Mouse (Mus musculus): ENCODE results near the gene Per2. TPM values are rescaled to one million over a fixed set of nuclear protein-coding genes. Genes with fewer than 3 reads are reported as not detected.

Per2 gene
- polyA plus RNA-seq, 1 experiment from 2014 or later = 8.3 TPM

- WGBS = 86% methylated on average over 5 of the region's 5 CpGs
- Histone ChIP-seq H3K27ac (ENCODE audit: low read depth) (no peak overlapping the region), H3K9ac (no peak overlapping the region), H3K4me2 (no peak overlapping the region), H3K4me3 (ENCODE audit: low read depth, low read length) (no peak overlapping the region), H3K27me3 (ENCODE audit: insufficient read depth, low read length) (no peaks in the 10 kb centered on the region), H3K9me3 (ENCODE audit: low read depth, low read length) (no peaks in the 10 kb centered on the region), H3K36me3 (ENCODE audit: insufficient read depth) (peaks cover 74% of the 10 kb centered on the region), H3K4me1 (ENCODE audit: insufficient read depth) (no peaks in the 10 kb centered on the region)
- DNase-seq (no peak), ATAC-seq (ENCODE audit: insufficient read depth) (no peak)
- TF ChIP-seq CTCF (IDR thresholded peaks at IDR 0.05; ENCODE audit: low read depth) = no peak
Measured at GRCm38 (mm10) chr1:91390369-91390768, 68.8 kb downstream of the Per2 start.

- TF ChIP-seq CTCF (IDR thresholded peaks at IDR 0.05; ENCODE audit: low read depth) = no peak
- ATAC-seq (ENCODE audit: insufficient read depth) = no peak
- no peaks in the 10 kb centered on the region for H3K4me1 ChIP-seq (ENCODE audit: insufficient read depth)
- no peak for DNase-seq
- 93% methylated on average over 4 of the region's 4 CpGs for WGBS
- H3K4me2 ChIP-seq = no peak overlapping the region
- no peaks in the 10 kb centered on the region for H3K27me3 ChIP-seq (ENCODE audit: insufficient read depth, low read length)
- H3K36me3 ChIP-seq (ENCODE audit: insufficient read depth) = peaks cover 94% of the 10 kb centered on the region
- H3K27ac ChIP-seq (ENCODE audit: low read depth) = no peak overlapping the region
- no peak overlapping the region for H3K9ac ChIP-seq
- no peak overlapping the region for H3K4me3 ChIP-seq (ENCODE audit: low read depth, low read length)
- no peaks in the 10 kb centered on the region for H3K9me3 ChIP-seq (ENCODE audit: low read depth, low read length)
Measured at GRCm38 (mm10) chr1:91381091-91381471, 78.0 kb downstream of the Per2 start.

GRCm38 (mm10) chr1:91380453-91381090, 78.6 kb downstream of the Per2 start:
- no peak overlapping the region for H3K4me2 ChIP-seq
- no peaks in the 10 kb centered on the region for H3K4me1 ChIP-seq (ENCODE audit: insufficient read depth)
- H3K9me3 ChIP-seq (ENCODE audit: low read depth, low read length) = no peaks in the 10 kb centered on the region
- H3K9ac ChIP-seq = no peak overlapping the region
- ATAC-seq (ENCODE audit: insufficient read depth) (peak; percentile 55), DNase-seq (peak; percentile 93)
- no peaks in the 10 kb centered on the region for H3K27me3 ChIP-seq (ENCODE audit: insufficient read depth, low read length)
- peak; percentile 90 for TF ChIP-seq CTCF (IDR thresholded peaks at IDR 0.05; ENCODE audit: low read depth)
- no peak overlapping the region for H3K4me3 ChIP-seq (ENCODE audit: low read depth, low read length)
- WGBS = 50% methylated on average over 7 of the region's 7 CpGs
- H3K27ac ChIP-seq (ENCODE audit: low read depth) = no peak overlapping the region
- H3K36me3 ChIP-seq (ENCODE audit: insufficient read depth) = peaks cover 95% of the 10 kb centered on the region

GRCm38 (mm10) chr1:91373414-91373835, 85.7 kb downstream of the Per2 start:
- peaks cover 87% of the 10 kb centered on the region for H3K36me3 ChIP-seq (ENCODE audit: insufficient read depth)
- H3K9me3 ChIP-seq (ENCODE audit: low read depth, low read length) = no peaks in the 10 kb centered on the region
- no peak overlapping the region for H3K27ac ChIP-seq (ENCODE audit: low read depth)
- no peaks in the 10 kb centered on the region for H3K4me1 ChIP-seq (ENCODE audit: insufficient read depth)
- no peak for DNase-seq
- H3K9ac ChIP-seq = no peak overlapping the region
- H3K27me3 ChIP-seq (ENCODE audit: insufficient read depth, low read length) = no peaks in the 10 kb centered on the region
- no peak overlapping the region for H3K4me2 ChIP-seq
- ATAC-seq (ENCODE audit: insufficient read depth) = no peak
- WGBS = 80% methylated on average over 6 of the region's 6 CpGs
- TF ChIP-seq CTCF (IDR thresholded peaks at IDR 0.05; ENCODE audit: low read depth) = no peak
- H3K4me3 ChIP-seq (ENCODE audit: low read depth, low read length) = no peak overlapping the region

GRCm38 (mm10) chr1:91370055-91370454, 89.1 kb downstream of the Per2 start:
- Histone ChIP-seq H3K4me3 (ENCODE audit: low read depth, low read length) (no peak overlapping the region), H3K4me2 (no peak overlapping the region), H3K36me3 (ENCODE audit: insufficient read depth) (peaks cover 53% of the 10 kb centered on the region), H3K27me3 (ENCODE audit: insufficient read depth, low read length) (0 out of 2 replicates have a peak, but pooled peaks cover 5% of the 10 kb centered on the region), H3K4me1 (ENCODE audit: insufficient read depth) (no peaks in the 10 kb centered on the region), H3K9me3 (ENCODE audit: low read depth, low read length) (no peaks in the 10 kb centered on the region), H3K27ac (ENCODE audit: low read depth) (no peak overlapping the region), H3K9ac (no peak overlapping the region)
- ATAC-seq (ENCODE audit: insufficient read depth) (no peak), DNase-seq (no peak)
- 81% methylated on average over 23 of the region's 23 CpGs for WGBS
- no peak for TF ChIP-seq CTCF (IDR thresholded peaks at IDR 0.05; ENCODE audit: low read depth)

GRCm38 (mm10) chr1:91369408-91369807, 89.7 kb downstream of the Per2 start:
- Histone ChIP-seq H3K4me3 (ENCODE audit: low read depth, low read length) (no peak overlapping the region), H3K4me2 (no peak overlapping the region), H3K27me3 (ENCODE audit: insufficient read depth, low read length) (0 out of 2 replicates have a peak, but pooled peaks cover 5% of the 10 kb centered on the region), H3K27ac (ENCODE audit: low read depth) (no peak overlapping the region), H3K9me3 (ENCODE audit: low read depth, low read length) (peaks cover 3% of the 10 kb centered on the region; the same call in 1 of the 2 replicates), H3K36me3 (ENCODE audit: insufficient read depth) (peaks cover 47% of the 10 kb centered on the region), H3K9ac (no peak overlapping the region), H3K4me1 (ENCODE audit: insufficient read depth) (no peaks in the 10 kb centered on the region)
- ATAC-seq (ENCODE audit: insufficient read depth) (no peak), DNase-seq (no peak)
- 53% methylated on average over 4 of the region's 4 CpGs for WGBS
- no peak for TF ChIP-seq CTCF (IDR thresholded peaks at IDR 0.05; ENCODE audit: low read depth)

- Histone ChIP-seq H3K27me3 (ENCODE audit: insufficient read depth, low read length) (0 out of 2 replicates have a peak, but pooled peaks cover 5% of the 10 kb centered on the region), H3K36me3 (ENCODE audit: insufficient read depth) (peaks cover 26% of the 10 kb centered on the region), H3K4me1 (ENCODE audit: insufficient read depth) (no peaks in the 10 kb centered on the region), H3K4me2 (peak overlapping the region; percentile 96), H3K27ac (ENCODE audit: low read depth) (no peak overlapping the region), H3K9me3 (ENCODE audit: low read depth, low read length) (peaks cover 5% of the 10 kb centered on the region; the same call in 1 of the 2 replicates), H3K9ac (no peak overlapping the region), H3K4me3 (ENCODE audit: low read depth, low read length) (no peak overlapping the region)
- ATAC-seq (ENCODE audit: insufficient read depth) = no peak
- DNase-seq = no peak
- WGBS = 92% methylated on average over 3 of the region's 3 CpGs
- no peak for TF ChIP-seq CTCF (IDR thresholded peaks at IDR 0.05; ENCODE audit: low read depth)
Measured at GRCm38 (mm10) chr1:91367295-91367694, 91.8 kb downstream of the Per2 start.

All from lung, embryonic 14.5 days (tissue).